Mouse (Mus musculus) megakaryocyte, adult 5-6 weeks (primary cell): ENCODE results near the gene Nlgn2. TPM values are rescaled to one million over a fixed set of nuclear protein-coding genes. Genes with fewer than 3 reads are reported as not detected.
A peak's percentile ranks its signal among the peaks of the same experiment; 100 is the strongest.

Experiments used
- ATAC-seq: 2 replicates; pipeline ENCODE4 v1.8.0; 2016; ENCODE audit warnings: mild to moderate bottlenecking, inconsistent platforms; ENCODE audit not compliant: poor library complexity, severe bottlenecking
- total RNA-seq, 2 experiments: library from RNA; stranded (forward) in 1 of 2; stranded (reverse) in 1 of 2; fragments of 153-499, 151-499 nt in 1 of 2; fragments of 221-1000, 200-1000 nt in 1 of 2; gene quantifications; 2 replicates each; pipeline versions ENCODE4 v1.2.3 to v1.2.4; 2015 to 2017

The Nlgn2 gene
- total RNA-seq, 2 experiments from 2014 or later: 0.20 to 0.88 TPM

DNA sequence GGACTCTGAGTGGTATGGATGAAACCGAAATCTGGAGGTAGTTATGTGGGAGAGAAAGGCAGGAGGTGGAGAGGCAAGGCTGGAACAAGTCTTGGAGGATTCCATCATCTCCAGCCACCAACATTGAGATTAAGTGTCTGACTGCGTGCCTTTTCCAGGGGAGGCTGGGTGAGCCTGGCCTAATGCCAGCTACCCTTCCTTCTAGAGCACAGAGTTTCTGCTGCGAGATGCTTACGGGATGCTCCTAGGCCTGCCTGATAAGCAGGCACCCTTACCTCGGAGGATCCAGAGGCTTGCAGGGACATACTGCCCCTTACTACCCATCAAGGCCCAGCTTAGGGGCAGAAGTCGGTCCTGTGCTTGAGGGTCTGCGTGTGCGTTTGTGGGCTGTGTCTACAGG lies 4.0 kb downstream of the Nlgn2 start:
- ATAC-seq: no peak

DNA sequence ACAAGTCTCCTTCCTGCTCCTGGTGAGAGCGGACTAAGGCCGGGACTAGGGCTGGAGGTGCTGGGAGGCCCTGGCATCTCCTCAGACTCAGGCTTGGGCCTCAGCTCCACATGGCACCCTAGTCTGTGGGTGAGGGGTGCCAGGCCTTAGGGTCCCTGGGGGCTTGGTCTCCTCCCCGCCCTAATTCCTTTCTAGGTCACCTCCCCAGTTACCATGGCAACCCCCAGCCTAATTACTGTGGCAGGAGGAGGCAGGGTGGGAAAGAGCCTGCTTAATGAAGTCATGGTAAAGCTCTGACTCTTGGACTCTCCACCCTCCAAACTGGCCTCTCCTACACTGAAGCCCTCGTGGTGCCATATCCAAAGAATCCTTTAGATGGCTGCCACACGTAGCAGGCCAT lies 8.8 kb downstream of the Nlgn2 start:
- no peak for ATAC-seq

DNA sequence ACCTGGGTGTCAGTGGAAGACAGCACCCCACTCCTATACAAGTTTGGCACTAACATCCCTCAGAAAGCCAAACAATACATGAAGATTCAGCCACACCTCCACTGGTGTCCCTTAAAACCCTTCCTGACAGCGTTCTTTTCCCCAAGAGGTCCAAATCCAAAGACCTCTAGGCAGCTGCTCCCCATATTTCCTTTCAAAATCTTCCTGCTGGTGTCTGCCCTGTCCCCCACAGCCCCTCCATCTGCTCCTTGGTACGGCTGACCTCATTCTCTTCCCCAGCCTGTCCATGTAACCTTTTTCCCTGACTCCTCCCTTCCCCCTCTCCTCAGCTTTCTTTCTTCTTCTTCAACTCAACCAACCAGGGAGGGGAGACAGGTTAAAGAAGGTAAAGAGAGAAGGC lies 14.1 kb downstream of the Nlgn2 start:
- ATAC-seq: no peak

DNA sequence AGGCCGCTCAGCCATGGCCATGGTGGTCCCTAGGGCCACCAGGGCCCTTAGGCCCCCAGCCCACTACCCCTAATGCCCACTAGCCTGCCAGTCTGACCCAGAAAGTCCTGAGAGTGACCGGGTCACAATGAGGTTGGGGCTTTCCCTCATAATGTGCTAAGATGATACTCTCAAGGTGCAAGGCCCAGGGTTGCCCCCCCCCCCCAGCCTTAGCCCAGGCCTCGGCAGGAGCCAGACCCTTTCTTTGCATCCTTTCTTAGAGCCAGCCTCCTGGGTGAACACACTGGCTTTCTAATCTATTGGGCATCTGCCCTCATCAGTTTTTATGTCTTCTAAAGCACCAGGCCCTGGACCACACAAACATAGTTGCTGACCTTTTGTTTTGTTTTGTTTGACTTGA lies 15.5 kb downstream of the Nlgn2 start, which contains the start of gene Spem1:
Gene Spem1, minus strand, starts transcription at position 101 of the 400 bp plus-strand sequence.
- no peak for ATAC-seq

DNA sequence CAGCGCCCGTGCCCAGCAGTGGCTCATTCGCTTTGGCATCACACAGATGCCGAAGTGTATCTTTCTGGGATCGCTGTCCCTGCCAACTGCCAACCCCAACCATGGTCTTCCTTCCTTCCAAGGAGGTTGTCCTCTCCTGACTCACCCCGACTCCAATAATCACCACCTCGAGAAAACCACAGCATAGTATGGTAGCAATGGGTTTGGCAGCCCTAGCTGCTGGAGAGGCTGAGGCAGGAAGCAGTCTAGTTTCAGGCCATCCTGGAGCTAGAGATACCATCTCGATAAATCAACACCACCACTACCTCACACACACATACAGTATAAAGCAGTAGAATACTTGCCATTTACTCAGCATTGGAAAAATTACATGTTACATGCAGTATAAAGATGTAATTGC lies 18.7 kb downstream of the Nlgn2 start:
- ATAC-seq: no peak

DNA sequence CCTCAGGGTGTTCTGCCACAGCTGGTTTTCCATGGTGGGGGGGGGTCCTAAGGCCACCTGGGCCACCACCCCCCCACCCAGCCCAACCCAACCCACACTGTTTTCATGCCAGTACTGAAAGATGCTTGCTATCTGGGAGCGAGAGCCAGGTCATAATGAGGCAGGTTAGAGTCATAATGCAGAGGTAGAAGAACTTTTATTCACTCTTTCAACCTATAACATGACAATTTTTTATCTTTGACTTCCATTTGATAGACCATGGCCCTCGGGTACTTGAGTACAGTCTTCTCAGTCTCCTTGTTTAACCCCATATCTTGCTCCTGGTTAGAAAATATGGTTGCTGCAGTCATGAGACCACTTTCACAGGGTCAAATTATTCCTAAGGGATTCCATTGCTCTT lies 19.2 kb downstream of the Nlgn2 start, which contains the start of gene Spem2:
Gene Spem2, minus strand, starts transcription at position 101 of the 400 bp plus-strand sequence.
- ATAC-seq: no peak

DNA sequence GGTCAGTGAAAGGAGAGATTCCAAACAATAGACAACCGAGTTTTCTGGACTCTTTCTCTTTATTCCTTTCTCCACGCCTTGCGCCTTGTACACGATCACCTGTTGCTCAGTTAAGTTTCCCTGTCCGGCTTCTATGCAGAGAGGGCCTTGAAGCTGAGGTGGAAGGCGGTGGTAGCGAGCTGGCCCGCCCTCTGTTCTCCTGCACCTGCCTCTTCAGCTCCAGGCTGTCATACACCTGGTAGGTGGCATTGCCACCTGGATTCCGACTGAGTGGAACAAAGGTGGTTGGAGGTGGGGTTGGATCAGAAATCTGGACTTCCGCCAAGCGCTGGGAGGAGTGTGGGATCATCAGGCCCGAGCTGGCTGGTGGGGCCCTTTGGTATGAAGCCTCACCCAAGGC lies 21.1 kb downstream of the Nlgn2 start:
- ATAC-seq: no peak

DNA sequence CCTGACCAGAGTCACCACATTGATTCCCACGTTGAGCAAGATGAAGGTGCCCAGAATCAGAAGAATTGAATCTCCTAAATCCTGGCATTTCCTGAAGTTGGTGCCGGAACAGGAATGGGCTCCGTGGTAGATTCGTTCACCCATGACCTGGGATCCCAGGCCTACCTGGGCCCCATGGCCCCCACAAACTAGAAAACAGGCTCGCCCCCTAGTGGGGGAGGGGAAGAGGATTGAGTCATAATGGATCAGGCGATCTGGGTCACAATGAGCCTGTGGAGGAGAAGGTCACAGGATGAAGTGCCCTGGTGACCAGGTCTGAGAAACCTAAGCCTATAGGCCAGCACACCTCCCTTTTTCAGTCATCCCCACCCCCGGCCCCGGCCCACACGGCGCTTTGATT lies 22.4 kb downstream of the Nlgn2 start, which contains the start of gene Gm39566:
Gene Gm39566, minus strand, starts transcription at position 144 of the 400 bp plus-strand sequence.
- no peak for ATAC-seq

DNA sequence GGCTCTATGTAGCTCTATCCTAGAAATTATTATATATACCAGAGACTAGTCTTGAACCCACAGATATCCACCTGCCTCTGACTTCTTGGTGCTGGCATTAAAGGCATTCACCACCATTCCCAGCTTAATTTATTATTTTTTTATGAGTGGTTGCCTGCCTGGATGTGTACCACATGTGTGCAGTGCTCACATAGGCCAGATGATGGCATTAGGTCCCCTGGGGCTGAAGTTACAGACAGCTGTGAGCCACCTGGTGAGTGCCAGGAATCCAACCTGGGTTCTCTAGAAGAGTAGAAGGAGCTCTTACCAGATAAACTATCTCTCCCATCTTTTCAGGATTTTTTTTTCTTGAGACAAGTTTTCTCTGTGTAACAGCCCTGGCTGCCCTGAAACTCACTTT lies 27.3 kb downstream of the Nlgn2 start:
- no peak for ATAC-seq

DNA sequence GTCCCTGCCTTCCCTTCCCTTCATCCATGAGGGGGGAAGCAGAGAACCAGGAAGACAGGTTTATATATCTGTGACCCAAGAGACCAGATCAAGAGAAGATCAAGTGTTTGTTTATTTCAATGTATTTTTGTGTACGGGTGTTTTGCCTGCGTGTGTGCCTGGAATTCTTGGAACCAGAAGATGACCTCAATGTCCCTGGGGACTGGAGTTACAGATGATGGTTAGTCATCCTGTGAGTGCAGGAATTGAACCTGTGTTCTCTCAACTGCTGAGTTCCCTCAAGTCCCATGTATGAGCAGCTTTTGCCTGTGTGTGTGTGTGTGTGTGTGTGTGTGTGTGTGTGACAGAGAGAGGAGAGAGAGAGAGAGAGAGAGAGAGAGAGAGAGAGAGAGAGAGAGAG lies 29.9 kb downstream of the Nlgn2 start:
- no peak for ATAC-seq

DNA sequence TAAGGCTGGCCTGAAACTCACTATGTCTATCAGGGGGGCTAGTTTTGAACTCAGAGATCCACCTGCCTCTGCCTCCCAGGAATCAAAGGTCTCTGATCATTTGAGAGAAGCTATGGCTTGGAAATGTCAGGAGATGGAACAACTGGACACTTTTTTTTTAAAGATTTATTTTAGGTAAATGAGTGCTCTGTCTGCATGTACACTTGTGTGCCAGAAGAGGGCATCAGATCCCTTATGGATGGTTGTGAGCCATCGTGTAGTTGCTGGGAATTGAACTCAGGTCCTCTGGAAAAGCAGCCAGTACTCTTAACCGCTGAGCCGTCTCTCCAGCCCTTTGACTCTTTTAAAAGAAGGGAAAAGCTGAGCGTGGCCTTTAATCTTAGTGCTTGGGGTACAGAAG lies 31.2 kb downstream of the Nlgn2 start:
- no peak for ATAC-seq

DNA sequence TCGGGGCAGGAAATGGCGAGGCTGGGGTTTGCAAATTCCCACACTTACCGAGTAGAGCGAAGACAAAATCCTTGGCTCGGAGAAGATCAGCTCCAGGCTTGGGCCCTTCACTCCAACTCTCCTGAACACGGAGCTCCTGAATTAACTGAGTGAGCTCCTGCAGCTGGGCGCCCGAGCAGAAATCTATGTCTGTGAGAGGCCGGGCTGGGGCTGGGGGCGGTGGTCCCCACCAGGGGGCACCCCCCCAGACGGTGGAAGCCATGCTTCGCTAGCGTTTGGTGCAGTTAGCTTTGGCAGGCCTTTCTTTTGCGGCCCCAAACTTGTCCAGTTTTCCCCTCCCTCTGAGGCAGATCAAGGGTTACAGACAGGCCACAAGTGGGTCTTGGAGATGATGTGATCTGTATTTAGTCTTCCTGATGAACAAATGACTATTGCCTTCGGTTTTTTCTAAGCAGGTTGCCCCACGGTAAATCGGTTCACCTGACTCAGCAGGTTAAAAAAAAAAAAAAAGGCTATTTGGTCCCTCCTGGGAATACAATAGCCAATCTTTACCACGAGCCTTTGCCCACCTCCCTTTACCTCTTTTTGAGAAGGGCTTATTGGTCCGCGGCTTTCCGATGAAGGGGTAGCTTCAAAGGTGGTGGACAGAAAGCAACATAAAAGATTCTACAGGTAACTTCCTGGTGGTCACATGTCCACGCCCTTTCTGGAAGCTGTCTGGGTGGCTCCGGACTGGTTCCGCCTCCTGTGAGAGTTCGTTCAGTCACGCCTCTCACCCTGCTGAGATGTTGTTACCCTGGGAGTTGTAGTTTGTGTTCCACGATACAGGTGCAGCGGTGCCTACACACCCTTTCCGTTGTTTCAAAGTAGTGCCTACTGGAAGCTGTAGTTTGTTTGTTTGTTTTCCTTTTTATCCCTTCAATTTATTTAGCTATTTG lies 32.3 kb downstream of the Nlgn2 start, which contains the start of gene Tmem102:
Gene Tmem102, minus strand, starts transcription at position 653 of the 938 bp plus-strand sequence.
- ATAC-seq: no peak

DNA sequence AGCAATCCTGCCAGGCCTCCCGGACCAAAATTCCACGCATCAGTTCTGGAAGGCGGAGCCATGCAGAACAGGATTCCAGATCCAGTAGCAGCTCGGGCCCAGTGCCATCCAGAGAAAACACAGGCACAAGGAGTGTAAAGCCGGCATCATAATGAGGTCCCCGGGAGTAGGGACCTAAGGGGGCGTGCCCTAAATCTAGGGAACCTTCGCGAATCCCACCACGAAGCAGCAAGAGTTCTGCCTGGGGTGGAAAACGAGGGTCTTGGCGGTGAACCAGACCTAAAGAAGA lies 33.0 kb downstream of the Nlgn2 start:
- ATAC-seq: no peak

DNA sequence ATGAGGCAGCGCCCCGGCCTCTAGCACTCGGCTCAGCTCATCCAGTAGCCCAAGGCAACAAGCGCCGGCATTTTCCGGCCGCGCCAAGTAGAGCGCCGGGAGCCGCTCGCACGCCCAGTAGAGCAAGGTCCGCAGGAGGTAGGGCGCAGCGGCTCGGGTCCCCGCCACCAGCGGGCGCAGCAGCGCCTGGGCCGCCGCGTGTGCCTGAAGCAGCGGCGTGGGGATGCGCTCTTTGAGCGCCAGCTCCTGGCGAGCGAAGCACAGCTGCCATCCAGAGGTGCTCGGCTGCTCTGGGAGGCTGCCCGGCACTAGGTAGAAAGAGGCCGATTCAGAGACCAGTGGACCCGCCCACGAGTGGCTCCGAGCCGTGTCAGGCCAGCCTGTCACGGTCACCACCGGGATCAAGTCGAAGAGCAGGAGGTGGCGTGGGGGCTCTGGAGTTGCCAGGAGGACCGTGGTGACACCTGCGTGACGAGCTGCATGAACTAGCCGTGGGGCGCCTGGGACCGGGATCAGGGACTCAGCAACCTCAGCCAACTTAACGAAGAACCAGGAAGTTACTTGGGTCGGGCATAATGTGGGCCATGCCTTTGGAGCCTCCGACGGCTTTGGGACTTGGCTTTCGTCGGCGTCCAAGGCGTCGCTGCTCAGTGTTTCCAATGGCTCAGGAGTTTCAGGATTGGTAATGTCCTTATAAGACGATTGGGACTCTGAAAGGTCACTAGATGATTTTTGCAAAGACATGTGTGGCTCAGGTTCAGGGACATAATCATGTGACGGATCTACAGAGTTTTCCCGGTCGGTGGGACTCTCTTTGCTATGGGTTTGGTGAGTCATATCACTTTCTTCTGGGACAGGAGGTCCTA lies 33.6 kb downstream of the Nlgn2 start:
- ATAC-seq: peak; percentile 83

DNA sequence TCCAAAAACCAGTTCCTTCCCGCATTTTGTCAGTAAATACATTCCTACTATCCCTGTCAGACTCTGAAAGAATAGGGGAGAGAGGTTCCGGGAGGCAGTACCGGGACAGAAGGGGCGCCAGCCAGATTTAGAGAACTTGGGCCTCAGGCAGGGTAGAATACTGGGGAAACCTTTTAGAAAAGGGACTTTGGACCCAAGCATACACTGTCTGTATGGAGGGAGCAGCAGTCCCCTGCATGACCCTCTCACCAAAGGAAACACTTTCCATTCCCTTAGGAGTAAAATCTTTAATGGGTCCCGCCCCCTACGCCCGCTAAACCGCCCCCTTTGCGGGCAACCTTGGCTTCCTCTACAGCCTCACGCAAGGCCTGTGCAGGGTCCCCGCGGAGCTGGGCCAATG lies 34.3 kb downstream of the Nlgn2 start:
- ATAC-seq: peak; percentile 7; the same call in 1 of the 2 replicates

DNA sequence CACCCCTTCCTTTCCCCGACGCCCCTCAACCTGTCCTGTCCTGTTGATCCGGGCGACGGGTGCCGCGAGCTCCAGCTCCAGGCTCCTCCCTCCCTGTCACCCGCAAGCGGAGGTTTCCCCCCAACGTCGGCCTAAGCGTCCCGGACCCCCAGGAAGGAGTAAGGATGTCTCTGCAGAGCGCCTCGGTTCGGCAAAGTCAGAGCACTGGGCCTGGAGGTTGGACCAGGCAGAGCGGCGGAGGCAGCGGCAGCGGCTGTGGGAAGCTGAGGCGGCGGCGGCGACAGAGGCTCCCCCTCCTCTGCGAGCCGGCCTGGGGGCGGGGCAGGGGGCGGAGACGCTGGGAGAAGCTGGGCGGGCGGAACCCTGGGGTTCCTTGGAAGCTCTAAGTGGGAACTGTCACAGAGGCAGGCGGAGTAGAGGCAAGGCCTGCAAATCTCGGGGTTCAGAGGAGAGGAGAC lies 34.9 kb downstream of the Nlgn2 start:
- peak; percentile 51 for ATAC-seq

DNA sequence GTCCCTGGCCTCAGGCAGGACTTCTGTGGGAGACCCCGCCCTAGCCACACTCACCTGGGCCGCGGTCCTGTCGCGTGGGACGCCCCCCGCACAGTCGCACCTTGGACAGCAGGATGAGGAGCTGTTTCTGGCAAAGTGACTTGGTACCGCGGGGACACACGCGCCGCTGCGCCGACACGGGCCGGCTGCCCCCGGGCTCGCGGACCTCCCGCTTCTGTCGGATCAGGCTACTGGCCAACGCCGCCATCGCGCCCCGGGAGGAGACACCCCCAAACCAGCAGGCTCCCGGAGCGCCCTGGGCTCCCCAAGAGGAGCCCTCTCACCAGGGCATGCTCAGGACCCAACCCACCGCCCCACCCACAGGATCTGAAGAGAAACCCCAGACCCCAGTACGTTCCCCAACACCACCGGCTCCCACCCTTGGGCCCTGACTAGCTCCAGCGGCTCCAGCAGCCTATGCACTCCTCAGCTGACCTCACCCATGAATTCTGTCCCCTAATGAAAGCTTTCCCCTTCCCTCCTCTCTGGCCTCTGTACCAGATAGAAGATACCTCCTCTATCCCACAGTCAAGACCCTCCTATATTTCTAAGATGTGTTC lies 36.1 kb downstream of the Nlgn2 start, which contains the start of gene Fgf11:
Gene Fgf11, minus strand, starts transcription at position 479 of the 599 bp plus-strand sequence.
- ATAC-seq: no peak

DNA sequence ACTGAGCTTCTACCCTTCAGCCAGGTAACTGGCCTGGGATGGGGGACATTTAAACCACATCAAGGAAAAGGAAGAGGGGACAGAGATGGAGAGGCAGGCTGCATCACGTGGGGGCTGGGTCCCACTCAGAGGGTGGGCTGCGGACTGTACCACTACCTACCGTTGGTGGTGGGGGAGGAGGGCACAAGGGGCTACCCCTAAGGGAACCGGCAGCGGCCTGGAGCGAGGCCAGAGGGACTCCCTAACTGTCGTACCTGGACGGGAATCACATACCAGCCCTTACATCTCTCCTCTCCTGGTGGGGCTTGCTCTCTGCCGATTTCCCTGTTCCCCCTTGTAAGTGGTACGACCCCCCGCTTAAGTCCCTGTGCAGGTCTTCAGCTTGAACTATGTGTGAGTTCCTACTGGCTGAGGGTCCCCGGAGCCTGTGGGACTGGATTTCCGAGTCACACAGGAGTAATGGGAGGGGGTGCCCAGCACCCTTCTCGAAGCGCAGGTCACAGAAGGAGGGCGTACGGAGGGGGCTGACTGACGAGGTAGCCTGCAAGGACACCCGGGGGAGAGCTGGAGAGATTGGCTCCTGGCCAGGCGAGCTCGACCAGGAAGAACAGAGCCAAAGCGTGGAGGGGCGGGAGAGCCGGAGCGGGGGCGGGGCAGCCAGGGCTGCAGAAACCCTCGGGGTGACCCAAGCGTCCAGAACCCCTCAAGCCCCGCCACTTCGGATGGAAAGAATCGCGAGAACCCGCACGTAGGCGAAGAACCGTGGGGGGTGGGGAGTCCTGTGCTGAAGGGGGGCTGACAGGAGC lies 37.0 kb downstream of the Nlgn2 start:
- ATAC-seq: no peak

DNA sequence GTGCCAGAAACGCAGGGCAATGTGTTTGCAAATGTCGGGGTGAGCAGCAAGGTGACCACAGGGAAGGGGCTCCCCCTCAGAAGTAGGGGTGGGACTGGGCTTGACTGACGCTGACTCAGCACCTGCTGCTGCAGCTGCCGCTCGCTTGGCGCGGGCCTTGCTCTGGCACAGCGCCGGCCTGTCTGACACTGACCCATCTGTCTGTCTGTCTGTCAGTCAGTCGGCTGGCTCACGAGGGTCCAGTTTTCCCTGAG lies 37.5 kb downstream of the Nlgn2 start:
- no peak for ATAC-seq

DNA sequence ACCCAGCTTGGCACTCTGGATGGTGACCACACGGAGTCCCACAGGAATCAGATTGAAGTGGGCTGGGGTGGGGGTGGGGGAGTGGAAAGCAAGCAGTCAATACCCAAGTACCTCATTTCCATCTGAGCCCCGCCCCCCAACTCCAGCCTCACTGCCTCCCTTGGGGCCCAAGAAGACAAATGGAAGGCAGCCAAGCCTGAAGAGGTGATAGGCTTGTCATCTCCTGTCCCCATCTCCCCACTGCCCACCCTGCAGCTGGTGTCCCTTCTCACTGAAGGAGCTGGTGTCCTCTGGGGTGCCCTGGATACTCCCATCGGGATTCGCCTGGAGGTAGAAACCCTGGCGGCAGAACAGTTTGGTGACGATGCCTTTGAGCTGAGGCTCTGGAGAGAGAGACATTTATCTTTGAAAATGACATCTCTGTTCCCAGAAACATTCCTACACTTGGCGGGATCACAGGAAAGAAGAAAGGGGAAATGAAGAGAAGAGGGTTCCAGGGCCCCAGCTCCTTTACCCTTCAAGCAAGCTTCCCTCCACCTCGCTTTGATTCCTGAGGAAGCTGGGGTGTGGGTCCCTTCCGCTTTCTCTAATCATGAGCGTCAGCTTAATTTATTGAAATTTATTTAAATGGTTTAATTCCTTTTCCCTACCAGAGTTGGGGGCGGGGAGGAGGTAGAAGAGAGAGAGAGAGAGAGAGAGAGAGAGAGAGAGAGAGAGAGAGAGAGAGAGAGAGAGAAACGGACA lies 38.0 kb downstream of the Nlgn2 start:
- ATAC-seq: no peak
